Mouse (Mus musculus) c-Kit-positive CD71-positive TER-119-negative erythroid progenitor cells, embryonic 14.5 days (primary cell): ENCODE measurements at regions not wholly inside any gene's neighbourhood (a gene's known extent, or its start where the extent isn't known, plus 50 kb on each side); places are given as distances from the start of the nearest gene placed in this dataset.
"Not testable (repeated sequence)": the region's sequence is repeated elsewhere in the genome, so short reads cannot be mapped to it uniquely, and the experiment has no call there.

Experiments used
- DNase-seq: peaks from one replicate; pipeline ENCODE4 v3.0.0-alpha.2; 2013; ENCODE audit warnings: low read depth

GRCm38 (mm10) chr4:9724801-9725200 is 1149.5 kb upstream of the 2610301B20Rik start:
- DNase-seq = not testable (repeated sequence)

GRCm38 (mm10) chr4:9737691-9738090 is 1136.6 kb upstream of the 2610301B20Rik start:
- no peak for DNase-seq

DNA sequence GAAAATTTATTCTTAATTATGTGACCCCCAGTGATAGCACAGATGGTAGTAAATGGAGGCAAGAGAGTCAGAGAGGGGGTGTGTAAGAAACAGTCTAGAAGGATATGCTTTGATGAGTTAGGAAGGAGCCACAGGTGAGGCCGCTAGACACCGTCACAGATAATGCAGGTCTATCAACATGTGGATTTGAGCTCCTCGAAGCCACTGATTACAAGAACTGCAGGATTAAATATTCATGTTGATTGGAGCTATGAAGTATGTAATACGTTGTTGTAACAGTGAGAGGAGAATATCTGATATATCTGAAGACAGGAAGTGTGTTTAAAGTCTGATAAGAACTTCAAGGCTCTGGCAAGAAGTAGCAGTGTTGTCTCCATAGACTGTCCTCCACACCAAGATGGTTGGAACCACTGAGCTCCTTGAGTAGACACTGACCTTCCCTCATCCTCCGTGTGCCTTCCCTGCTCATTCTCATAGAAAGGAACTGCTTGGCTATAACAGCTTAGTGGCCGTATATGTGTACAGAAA is 1126.8 kb upstream of the 2610301B20Rik start:
- DNase-seq = peak; percentile 31

- DNase-seq = peak; percentile 21
Measured at GRCm38 (mm10) chr4:9748110-9748509, 1126.2 kb upstream of the 2610301B20Rik start.

DNA sequence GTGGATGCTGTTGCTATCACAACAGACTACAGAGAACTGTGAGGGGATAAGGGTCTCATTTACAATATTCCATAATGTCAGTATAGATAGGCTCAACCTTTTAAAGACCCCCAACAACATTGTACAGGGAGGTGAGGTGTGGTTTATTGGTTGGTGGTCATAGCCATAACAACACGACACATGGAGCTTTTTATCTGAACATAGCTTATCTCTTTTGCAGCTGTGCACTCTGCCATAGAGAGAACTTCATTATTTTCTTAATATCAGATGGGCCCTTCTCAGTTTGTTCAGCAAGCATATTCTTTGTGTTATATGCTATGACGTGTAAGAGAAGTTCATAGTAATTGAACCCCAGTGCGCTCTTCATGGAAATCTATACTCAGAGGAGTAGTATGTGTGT is 1124.4 kb upstream of the 2610301B20Rik start:
- no peak for DNase-seq

GRCm38 (mm10) chr4:9750404-9750803 is 1123.9 kb upstream of the 2610301B20Rik start:
- DNase-seq = no peak

DNA sequence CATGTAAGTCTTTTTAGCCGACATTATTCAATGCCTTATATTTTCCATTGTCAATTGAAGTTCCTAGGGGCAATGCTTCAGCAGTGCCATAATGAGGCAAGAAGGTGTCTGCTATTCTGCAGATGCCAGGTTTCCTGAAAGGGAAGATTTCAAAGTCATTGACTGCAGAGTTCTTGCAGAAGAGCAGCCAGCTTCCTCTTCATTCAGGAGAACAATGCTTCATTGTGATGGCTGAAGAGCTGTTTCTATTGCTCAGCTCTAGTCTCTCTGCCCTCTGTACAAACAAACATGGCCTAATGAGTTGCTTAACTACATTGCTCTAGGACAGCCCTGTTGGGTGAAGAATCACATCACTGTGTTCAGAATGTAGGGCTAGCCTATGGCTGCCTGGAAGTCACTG is 1111.0 kb upstream of the 2610301B20Rik start:
- no peak for DNase-seq

GRCm38 (mm10) chr4:9769633-9770205 is 1104.6 kb upstream of the 2610301B20Rik start:
- DNase-seq = peak; percentile 21

DNA sequence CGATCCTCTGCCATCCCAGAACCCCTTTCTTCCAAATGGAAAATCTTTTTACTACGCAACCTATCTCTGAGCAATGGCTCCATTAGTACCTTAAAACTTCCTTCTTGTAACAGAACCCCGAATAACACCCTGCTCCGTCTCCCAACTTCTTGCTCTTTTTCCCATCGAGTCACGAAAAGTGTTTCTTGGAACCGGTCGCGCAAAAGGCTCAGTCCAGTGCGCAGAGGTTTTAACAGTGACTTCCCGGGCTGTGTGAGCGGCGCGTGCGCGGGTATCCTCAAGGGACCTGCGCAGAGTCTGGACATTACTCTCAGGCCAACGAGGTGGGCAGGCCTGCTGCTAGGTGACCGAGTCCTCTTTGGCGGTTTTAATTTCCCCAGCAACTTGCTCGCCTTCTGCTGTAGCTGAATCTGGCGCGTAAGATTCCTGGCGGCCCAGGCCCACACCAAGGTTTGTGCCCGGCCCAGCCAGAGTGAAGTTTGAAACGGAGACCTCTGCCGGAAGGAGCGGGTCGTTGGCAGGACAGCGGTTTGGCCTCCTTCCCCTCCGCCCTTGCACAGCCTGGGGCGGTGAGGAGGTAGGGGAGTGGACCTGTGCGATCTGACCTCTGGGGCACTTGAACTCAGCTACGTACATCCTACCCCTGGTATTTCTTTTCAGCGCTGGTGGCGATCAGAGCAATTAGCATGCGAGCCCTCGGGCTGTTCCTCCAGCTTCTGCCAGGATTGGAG is 1103.8 kb upstream of the 2610301B20Rik start:
- DNase-seq = peak; percentile 58

- peak; percentile 72 for DNase-seq
Measured at GRCm38 (mm10) chr4:9771103-9771474, 1103.2 kb upstream of the 2610301B20Rik start.

GRCm38 (mm10) chr4:9778391-9778790 is 1095.9 kb upstream of the 2610301B20Rik start:
- no peak for DNase-seq

GRCm38 (mm10) chr4:9779594-9779993 is 1094.7 kb upstream of the 2610301B20Rik start:
- no peak for DNase-seq

DNA sequence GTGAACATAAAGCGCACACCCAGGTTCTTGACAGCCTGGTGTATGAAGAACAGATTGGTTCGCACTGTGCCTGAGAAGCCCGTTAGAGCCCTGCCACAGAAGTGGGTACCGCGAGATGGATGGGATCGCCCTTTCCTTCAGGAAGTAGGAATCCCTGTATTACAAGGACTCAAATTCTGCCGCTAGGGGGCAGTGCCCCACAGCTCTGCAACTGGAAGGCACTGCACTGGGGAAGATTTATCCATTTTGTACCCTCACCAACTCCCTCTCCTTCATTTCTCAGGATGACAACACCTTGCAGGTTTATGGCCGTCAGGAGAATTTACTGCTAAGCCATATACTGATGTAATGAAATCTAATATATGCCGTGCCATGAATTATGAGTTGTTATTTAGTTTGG is 1094.1 kb upstream of the 2610301B20Rik start:
- DNase-seq = peak; percentile 42

DNA sequence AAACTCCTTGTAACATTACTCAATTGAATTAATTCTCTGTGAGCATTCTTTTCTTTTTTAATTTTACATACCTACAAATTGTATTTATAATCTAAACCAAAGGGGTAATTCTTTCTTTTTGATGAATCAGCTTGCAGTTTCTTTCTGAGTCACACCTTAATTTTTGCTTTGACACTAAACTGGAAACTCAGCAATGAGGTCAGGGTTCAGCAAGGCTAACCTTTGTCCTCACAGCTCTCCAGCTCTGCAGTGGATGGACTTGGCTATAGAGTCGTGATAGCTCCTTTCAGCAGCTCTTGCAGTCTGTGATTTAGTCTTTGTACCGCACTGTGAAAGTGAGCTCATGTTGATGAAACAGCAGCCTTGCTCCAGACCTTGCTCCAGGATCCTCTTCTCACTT is 1093.0 kb upstream of the 2610301B20Rik start:
- DNase-seq = no peak

DNA sequence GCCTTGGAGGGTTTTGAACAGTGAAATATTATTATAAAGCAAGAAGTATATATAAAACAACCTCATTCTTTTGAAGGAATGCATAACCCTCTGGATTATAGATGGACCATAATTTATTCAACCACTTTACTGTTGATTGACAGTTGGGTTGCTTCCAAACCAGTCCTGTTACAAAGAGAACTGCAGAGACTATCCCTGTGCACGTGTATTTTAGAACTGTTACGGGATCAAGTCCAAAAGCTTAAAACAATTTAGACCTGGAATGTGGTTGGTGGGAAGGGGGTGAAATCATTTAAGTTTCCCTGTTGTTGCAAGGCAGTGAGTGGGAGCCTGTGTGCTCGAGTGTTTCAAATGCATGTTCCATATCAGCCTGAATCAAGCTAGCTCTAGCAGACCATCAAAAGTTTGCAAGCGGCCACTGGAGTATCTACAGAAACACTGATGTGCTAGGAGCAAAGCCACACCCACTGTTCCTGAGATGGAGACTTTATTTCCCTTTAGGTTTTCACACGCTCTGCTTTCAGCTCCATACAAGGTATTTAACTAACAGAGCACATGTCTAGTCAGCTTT is 1086.4 kb upstream of the 2610301B20Rik start:
- no peak for DNase-seq

GRCm38 (mm10) chr4:9790478-9790877 is 1083.8 kb upstream of the 2610301B20Rik start:
- DNase-seq = no peak
